Mouse (Mus musculus): ENCODE results near the gene Cldn22.
A peak's percentile ranks its signal among the peaks of the same experiment; 100 is the strongest.

The Cldn22 gene

DNA sequence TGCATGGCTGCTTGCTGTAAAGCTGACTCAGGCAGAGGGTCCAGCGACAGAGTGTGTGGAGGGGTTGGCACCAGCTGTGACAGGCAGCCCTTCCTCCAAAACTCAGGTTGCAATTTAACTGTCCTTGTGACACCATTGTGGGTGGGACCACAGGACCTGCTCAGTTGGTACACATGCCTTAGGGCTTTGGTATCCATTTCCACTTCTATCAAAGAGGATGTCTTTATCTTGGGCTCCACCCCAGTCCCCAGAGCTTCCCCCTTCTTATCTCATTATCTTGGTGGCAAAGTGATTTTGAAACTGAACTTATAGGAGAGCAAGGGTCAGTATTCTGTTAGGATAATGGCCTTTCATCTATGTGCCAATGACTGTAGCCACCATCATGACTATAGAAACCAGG is 9.7 kb downstream of the Cldn22 start:
- DNase-seq (ENCODE audit: low spot score) = peak; percentile 28

GRCm38 (mm10) chr8:47843063-47843462 is 18.8 kb downstream of the Cldn22 start:
- no peak for DNase-seq (ENCODE audit: low spot score)

- peak; percentile 22 for DNase-seq (ENCODE audit: low spot score)
Measured at GRCm38 (mm10) chr8:47843651-47844050, 19.4 kb downstream of the Cldn22 start.

- no peak for DNase-seq (ENCODE audit: low spot score)
Measured at GRCm38 (mm10) chr8:47845956-47846355, 21.7 kb downstream of the Cldn22 start.

DNA sequence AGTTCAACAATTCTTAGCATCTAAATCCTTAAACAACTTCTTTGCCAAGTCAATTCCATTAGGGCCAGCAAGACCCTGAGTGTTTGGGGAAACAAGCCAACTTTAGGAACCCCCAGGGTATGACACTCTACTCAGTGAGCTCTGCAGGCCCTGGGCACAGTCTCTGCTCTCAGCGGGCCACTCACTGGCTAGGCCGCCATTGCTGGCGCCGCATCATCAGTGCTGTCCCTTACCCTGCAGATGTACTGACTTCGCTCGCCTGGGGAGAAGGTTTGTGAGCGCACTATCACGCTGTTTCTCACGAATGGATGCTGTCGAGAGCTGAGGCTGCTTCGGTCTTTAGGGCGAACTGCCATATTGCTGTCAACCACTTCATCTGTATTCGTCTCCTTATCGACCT is 22.9 kb downstream of the Cldn22 start:
- no peak for DNase-seq (ENCODE audit: low spot score)

DNA sequence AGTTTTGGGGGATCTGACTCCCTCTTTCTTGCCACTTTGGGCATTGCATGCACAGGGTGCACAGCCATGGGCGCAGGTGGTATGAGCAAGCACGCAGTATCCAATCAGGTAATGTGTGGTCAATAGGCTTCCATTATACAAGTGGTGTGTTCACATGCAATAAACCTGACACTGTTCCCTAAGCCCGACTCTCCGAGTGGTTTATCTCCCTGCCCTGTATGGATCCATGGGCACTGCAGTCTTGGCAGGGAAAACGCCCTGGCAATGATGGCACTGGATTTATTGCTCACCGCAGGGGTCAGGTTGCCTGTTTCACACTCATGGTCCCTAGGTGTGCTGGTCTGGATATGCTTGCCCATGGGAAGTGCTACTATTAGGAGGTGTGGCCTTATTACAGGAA is 23.6 kb downstream of the Cldn22 start:
- DNase-seq (ENCODE audit: low spot score) = no peak

GRCm38 (mm10) chr8:47849842-47850241 is 25.6 kb downstream of the Cldn22 start:
- peak; percentile 64 for DNase-seq (ENCODE audit: low spot score)

DNA sequence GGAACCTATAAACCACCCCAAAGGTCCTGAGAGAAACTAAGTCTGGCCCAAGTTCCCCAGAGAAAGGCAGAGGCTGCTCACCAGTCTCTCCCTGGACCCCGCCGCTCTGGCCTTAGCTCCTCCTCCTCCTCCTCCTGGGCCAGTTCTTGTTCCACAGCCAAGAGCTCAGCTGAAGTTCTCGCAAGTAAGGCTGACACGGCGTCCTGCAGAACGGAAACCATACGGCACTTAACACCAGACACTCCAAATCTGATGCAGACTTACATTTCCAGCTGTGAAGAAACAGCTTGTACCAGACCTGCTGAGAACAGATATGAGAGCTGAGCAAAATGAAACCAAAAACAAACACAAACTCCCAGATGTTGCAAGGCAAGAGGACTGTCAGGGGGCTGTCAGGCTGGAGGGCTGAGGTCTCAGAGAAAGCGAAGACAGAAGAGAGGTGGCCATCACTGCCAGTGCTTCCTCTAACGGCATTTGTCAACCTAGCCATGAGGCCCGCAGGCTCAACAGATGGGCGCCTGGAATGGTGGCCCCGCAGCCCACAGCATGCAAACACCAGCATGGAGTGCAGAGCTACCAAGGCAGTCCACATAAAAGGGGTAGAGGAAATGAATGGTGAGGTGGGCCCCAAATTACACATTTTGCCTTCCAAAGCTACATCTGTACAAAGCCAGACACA is 27.7 kb downstream of the Cldn22 start:
- peak; percentile 60 for DNase-seq (ENCODE audit: low spot score)

- DNase-seq (ENCODE audit: low spot score) = no peak
Measured at GRCm38 (mm10) chr8:47852737-47853136, 28.5 kb downstream of the Cldn22 start.

DNA sequence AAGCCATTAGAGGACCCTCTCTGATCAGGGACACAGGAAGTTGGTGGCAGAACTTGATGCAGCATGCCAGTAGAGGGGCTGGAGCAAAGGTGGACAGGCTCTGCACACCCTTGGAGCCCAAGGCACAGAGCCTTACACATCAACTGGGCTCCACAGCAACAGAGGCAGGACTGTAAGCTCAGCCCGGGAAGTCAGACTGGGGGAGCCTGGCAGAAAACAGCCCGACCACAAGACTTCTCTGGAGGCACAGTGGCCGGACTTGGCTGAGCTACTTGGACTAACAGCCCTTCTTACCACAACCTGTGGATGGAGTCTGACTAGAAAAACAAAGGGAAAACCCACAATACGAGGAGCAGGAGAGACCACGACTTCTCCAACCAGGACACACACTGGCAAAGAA is 29.1 kb downstream of the Cldn22 start:
- no peak for DNase-seq (ENCODE audit: low spot score)

- no peak for DNase-seq (ENCODE audit: low spot score)
Measured at GRCm38 (mm10) chr8:47859259-47859658, 35.0 kb downstream of the Cldn22 start.

GRCm38 (mm10) chr8:47866568-47866967 is 42.3 kb downstream of the Cldn22 start:
- DNase-seq (ENCODE audit: low spot score) = no peak

DNA sequence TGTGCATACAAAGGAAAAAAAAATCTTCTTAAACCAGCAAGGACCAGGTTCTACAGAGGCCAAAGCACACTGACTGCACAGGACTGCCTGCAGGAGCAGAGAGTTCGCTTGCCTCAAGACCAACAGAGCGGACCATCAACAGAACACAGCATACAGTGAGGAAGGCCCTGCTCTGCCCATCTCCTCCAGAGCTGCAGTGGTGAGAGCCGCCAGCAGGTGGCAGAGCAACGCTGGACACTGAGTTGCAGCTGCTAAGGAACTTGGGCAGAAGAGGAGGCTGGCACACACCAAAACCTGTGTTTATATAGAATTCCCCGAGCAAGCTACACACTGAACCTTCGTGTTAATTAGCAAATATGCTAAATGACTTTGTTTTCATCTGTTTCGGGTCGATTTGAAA is 42.8 kb downstream of the Cldn22 start:
- DNase-seq (ENCODE audit: low spot score) = peak; percentile 93

- no peak for DNase-seq (ENCODE audit: low spot score)
Measured at GRCm38 (mm10) chr8:47872361-47873107, 48.3 kb downstream of the Cldn22 start.

DNA sequence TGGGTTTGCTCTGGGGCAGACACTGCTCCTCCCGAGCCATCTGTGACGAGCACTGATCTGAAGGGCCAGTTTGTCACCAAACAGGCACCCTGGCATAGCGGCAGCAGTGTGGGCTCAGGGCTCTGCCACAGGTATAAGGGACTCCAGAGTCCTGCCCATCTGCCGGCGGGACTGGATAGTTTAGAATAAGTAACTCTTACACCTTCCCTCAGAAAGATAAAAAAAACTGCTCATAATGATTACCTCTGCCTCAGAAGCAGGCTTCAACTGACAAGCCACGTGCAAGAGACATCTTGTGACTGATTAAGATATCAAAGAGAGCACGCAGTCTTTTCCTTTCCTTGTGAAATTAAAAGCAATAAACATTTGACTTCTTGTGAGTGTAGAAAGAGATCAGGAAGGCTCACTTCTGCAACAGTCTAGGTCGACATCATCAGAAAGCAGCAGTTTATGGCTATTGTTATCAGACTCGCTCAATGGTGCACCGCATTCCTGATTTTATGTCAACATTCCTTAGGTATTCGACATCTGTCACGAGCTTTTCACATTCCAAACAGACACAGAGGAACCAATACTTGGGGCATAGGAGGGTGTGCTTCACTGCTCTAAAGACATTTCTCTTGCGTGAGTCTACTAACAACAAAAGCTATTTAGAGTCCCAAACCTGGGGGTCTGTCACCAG is 50.4 kb downstream of the Cldn22 start:
- DNase-seq (ENCODE audit: low spot score) = no peak
